Mouse (Mus musculus): Measurements from ENCODE around the gene Rgs17. TPM values are rescaled to one million over a fixed set of nuclear protein-coding genes. Genes with fewer than 3 reads are reported as not detected.
A peak's percentile ranks its signal among the peaks of the same experiment; 100 is the strongest.
"Not testable (repeated sequence)": the region's sequence is repeated elsewhere in the genome, so short reads cannot be mapped to it uniquely, and the experiment has no call there.

Rgs17 gene
- total RNA-seq (2021) (under 1 TPM; 0.75 to 0.99 TPM), polyA plus RNA-seq (2012; rRNA removed) (0.25 and 0.53 TPM in 2 replicates)
- long read RNA-seq = 0 reads

- under 1% methylated on average over 35 of the region's 35 CpGs for WGBS
Measured at GRCm38 (mm10) chr10:5922294-5922828, at the start of gene Rgs17. Gene Rgs17 (minus strand): TSS chr10:5922400.

GRCm38 (mm10) chr10:5967655-5968054 is 45.5 kb upstream of the Rgs17 start:
- no peak overlapping the region for H3K4me3 ChIP-seq
- no peak overlapping the region for H3K27ac ChIP-seq
- H3K4me1 ChIP-seq (ENCODE audit: control insufficient read depth, insufficient read depth, low read length) = no peaks in the 10 kb centered on the region
- DNase-seq = no peak
- no peaks in the 10 kb centered on the region for H3K36me3 ChIP-seq (ENCODE audit: control insufficient read depth, insufficient read depth, low read length)
- H3K27me3 ChIP-seq (ENCODE audit: control insufficient read depth, insufficient read depth, low read length) = no peaks in the 10 kb centered on the region
- WGBS = 71% methylated on average over 2 of the region's 2 CpGs
- no peaks in the 10 kb centered on the region for H3K79me2 ChIP-seq (replicated peaks; ENCODE audit: control insufficient read depth, insufficient read depth, low read length)
- TF ChIP-seq POLR2A (IDR thresholded peaks at IDR 0.05; ENCODE audit: insufficient read depth, low read depth, low read length) (no peak), CTCF (IDR thresholded peaks at IDR 0.05) (no peak), EP300 (IDR thresholded peaks at IDR 0.05; ENCODE audit: insufficient read depth, low read depth, low read length) (no peak)
- no peak overlapping the region for H3K9ac ChIP-seq (ENCODE audit: low read depth, low read length)
- intact Hi-C loops (cut with DNase I) = no loop called here

More at GRCm38 (mm10) chr10:5922294-5922828, at the start of gene Rgs17:
- Histone ChIP-seq H3K4me3 (peak within 1 kb of the TSS; percentile 40), H3K27ac (no peak within 1 kb of the TSS), H3K27me3 (ENCODE audit: control insufficient read depth, insufficient read depth, low read length) (peaks cover 3% of the 10 kb centered on the region; the same call in 1 of the 2 replicates), H3K36me3 (ENCODE audit: control insufficient read depth, insufficient read depth, low read length) (no peaks in the 10 kb centered on the region), H3K9ac (ENCODE audit: low read depth, low read length) (peak within 1 kb of the TSS; percentile 40), H3K4me1 (ENCODE audit: control insufficient read depth, insufficient read depth, low read length) (no peaks in the 10 kb centered on the region; the same call in 1 of the 2 replicates), H3K79me2 (replicated peaks; ENCODE audit: control insufficient read depth, insufficient read depth, low read length) (no peaks in the 10 kb centered on the region)
- intact Hi-C loops (cut with DNase I) = no loop called here
- TF ChIP-seq EP300 (IDR thresholded peaks at IDR 0.05; ENCODE audit: insufficient read depth, low read depth, low read length) = no peak
- no peak for TF ChIP-seq POLR2A (IDR thresholded peaks at IDR 0.05; ENCODE audit: insufficient read depth, low read depth, low read length)
- TF ChIP-seq CTCF (IDR thresholded peaks at IDR 0.05) = no peak
- DNase-seq = peak; percentile 37 to 51

GRCm38 (mm10) chr10:5953787-5954186 is 31.6 kb upstream of the Rgs17 start:
- H3K27ac ChIP-seq; H3K4me3 ChIP-seq; H3K27me3 ChIP-seq (ENCODE audit: control insufficient read depth, insufficient read depth, low read length); H3K4me1 ChIP-seq (ENCODE audit: control insufficient read depth, insufficient read depth, low read length); intact Hi-C loops (cut with DNase I); H3K9ac ChIP-seq (ENCODE audit: low read depth, low read length); DNase-seq; H3K36me3 ChIP-seq (ENCODE audit: control insufficient read depth, insufficient read depth, low read length); H3K79me2 ChIP-seq (replicated peaks; ENCODE audit: control insufficient read depth, insufficient read depth, low read length): not testable (repeated sequence)

DNA sequence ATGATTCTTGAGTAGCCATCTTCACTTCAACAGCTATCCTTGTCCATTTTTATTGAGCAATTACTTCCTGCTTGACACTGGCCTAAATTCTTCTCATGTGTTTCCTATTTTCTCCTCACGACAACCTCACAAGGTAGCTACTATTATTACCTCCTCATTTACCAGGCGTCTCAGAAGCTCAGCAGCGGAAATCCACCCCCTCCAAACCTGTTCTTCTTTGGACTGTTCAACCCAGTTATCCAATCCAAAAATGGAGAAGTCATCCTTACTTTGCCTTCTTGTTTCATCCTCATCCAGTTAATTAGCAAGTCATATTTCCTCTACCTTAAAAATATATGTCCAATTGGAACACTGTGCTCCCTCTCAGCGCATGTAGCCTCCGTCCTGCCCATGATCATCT is 2.1 kb upstream of the Rgs17 start:
- no peak overlapping the region for H3K4me3 ChIP-seq
- H3K9ac ChIP-seq (ENCODE audit: low read depth, low read length) = no peak overlapping the region
- no peak overlapping the region for H3K27ac ChIP-seq
- TF ChIP-seq CTCF (IDR thresholded peaks at IDR 0.05) = no peak
- TF ChIP-seq EP300 (IDR thresholded peaks at IDR 0.05; ENCODE audit: insufficient read depth, low read depth, low read length) = no peak
- no peak for TF ChIP-seq POLR2A (IDR thresholded peaks at IDR 0.05; ENCODE audit: insufficient read depth, low read depth, low read length)
- WGBS = 84% methylated on average over 5 of the region's 5 CpGs
- peaks cover 3% of the 10 kb centered on the region; the same call in 1 of the 2 replicates for H3K27me3 ChIP-seq (ENCODE audit: control insufficient read depth, insufficient read depth, low read length)
- intact Hi-C loops (cut with DNase I) = no loop called here
- H3K79me2 ChIP-seq (replicated peaks; ENCODE audit: control insufficient read depth, insufficient read depth, low read length) = no peaks in the 10 kb centered on the region
- no peaks in the 10 kb centered on the region; the same call in 1 of the 2 replicates for H3K4me1 ChIP-seq (ENCODE audit: control insufficient read depth, insufficient read depth, low read length)
- DNase-seq = no peak
- H3K36me3 ChIP-seq (ENCODE audit: control insufficient read depth, insufficient read depth, low read length) = no peaks in the 10 kb centered on the region

- no peak for TF ChIP-seq POLR2A (IDR thresholded peaks at IDR 0.05; ENCODE audit: insufficient read depth, low read depth, low read length)
- TF ChIP-seq CTCF (IDR thresholded peaks at IDR 0.05) = no peak
- no peak for TF ChIP-seq EP300 (IDR thresholded peaks at IDR 0.05; ENCODE audit: insufficient read depth, low read depth, low read length)
- Histone ChIP-seq H3K4me1 (ENCODE audit: control insufficient read depth, insufficient read depth, low read length) (no peaks in the 10 kb centered on the region; the same call in 1 of the 2 replicates), H3K79me2 (replicated peaks; ENCODE audit: control insufficient read depth, insufficient read depth, low read length) (no peaks in the 10 kb centered on the region), H3K27ac (no peak overlapping the region), H3K9ac (ENCODE audit: low read depth, low read length) (no peak overlapping the region), H3K36me3 (ENCODE audit: control insufficient read depth, insufficient read depth, low read length) (no peaks in the 10 kb centered on the region), H3K27me3 (ENCODE audit: control insufficient read depth, insufficient read depth, low read length) (peaks cover 3% of the 10 kb centered on the region; the same call in 1 of the 2 replicates), H3K4me3 (no peak overlapping the region)
- DNase-seq = no peak
- WGBS = 19% methylated on average over 9 of the region's 9 CpGs
- intact Hi-C loops (cut with DNase I) = no loop called here
Measured at GRCm38 (mm10) chr10:5923096-5923495, 896 bp upstream of the Rgs17 start.

DNA sequence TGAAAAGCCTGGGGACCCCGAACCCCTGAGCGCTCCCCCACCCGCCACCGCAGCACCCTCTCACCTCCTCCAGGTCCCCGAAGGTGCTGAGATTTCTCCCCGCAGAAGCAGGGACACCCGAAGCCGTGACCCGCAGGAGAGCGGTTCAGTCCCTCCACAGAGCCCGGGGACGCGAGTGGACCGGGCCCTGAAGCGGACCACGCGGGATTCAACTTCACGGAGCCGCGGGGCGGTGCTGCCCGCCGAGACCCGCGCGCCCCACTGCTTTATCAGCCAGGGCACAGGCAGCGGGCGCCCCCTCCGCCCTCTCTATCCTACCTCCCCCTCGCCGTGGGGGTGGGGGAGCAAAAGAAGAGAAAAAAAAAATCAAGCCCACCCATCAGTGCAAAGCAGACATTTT is 429 bp downstream of the Rgs17 start:
- under 1% methylated on average over 31 of the region's 31 CpGs for WGBS
- Histone ChIP-seq H3K4me1 (ENCODE audit: control insufficient read depth, insufficient read depth, low read length) (no peaks in the 10 kb centered on the region; the same call in 1 of the 2 replicates), H3K79me2 (replicated peaks; ENCODE audit: control insufficient read depth, insufficient read depth, low read length) (no peaks in the 10 kb centered on the region), H3K27ac (no peak overlapping the region), H3K9ac (ENCODE audit: low read depth, low read length) (peak overlapping the region; percentile 40; the same call in 1 of the 2 replicates), H3K36me3 (ENCODE audit: control insufficient read depth, insufficient read depth, low read length) (no peaks in the 10 kb centered on the region), H3K4me3 (peak overlapping the region; percentile 40), H3K27me3 (ENCODE audit: control insufficient read depth, insufficient read depth, low read length) (peaks cover 3% of the 10 kb centered on the region; the same call in 1 of the 2 replicates)
- intact Hi-C loops (cut with DNase I) = no loop called here
- TF ChIP-seq POLR2A (IDR thresholded peaks at IDR 0.05; ENCODE audit: insufficient read depth, low read depth, low read length) (no peak), EP300 (IDR thresholded peaks at IDR 0.05; ENCODE audit: insufficient read depth, low read depth, low read length) (no peak), CTCF (IDR thresholded peaks at IDR 0.05) (no peak)
- peak in 1 of 2 experiments; percentile 19 for DNase-seq

All from heart, adult 2 months (tissue).